Mouse (Mus musculus): Measurements from ENCODE around the gene Mrpl22. TPM values are rescaled to one million over a fixed set of nuclear protein-coding genes. Genes with fewer than 3 reads are reported as not detected.
"Not testable (repeated sequence)": the region's sequence is repeated elsewhere in the genome, so short reads cannot be mapped to it uniquely, and the experiment has no call there.

Gene Mrpl22
- polyA plus RNA-seq, 1 experiment from 2014 or later: 190 TPM

GRCm38 (mm10) chr11:58225655-58226054, 54.2 kb downstream of the Mrpl22 start:
- WGBS: 7% methylated on average over 5 of the region's 5 CpGs
- H3K4me3 ChIP-seq (ENCODE audit: low read depth, low read length): no peak overlapping the region
- peaks cover 4% of the 10 kb centered on the region; the same call in 1 of the 2 replicates for H3K4me1 ChIP-seq (replicated peaks; ENCODE audit: control insufficient read depth, insufficient read depth, low read length)
- 0 out of 2 replicates have a peak overlapping the region, but pooled peaks have one; percentile 31 for H3K4me2 ChIP-seq
- peak; percentile 68 for DNase-seq (ENCODE audit: low spot score)
- H3K36me3 ChIP-seq (ENCODE audit: control insufficient read depth, insufficient read depth, low read length): no peaks in the 10 kb centered on the region
- H3K9me3 ChIP-seq (ENCODE audit: control insufficient read depth, low read length): no peaks in the 10 kb centered on the region
- no peaks in the 10 kb centered on the region for H3K27me3 ChIP-seq (replicated peaks; ENCODE audit: control insufficient read depth, insufficient read depth, low read length)
- 0 out of 2 replicates have a peak, but pooled peaks have one; percentile 34 for ATAC-seq (replicated peaks; ENCODE audit: low FRiP score)
- H3K27ac ChIP-seq (ENCODE audit: low read depth, low read length): no peak overlapping the region
- H3K9ac ChIP-seq (ENCODE audit: low read depth, low read length): no peak overlapping the region

GRCm38 (mm10) chr11:58226425-58226824, 55.0 kb downstream of the Mrpl22 start:
- Histone ChIP-seq H3K4me1 (replicated peaks; ENCODE audit: control insufficient read depth, insufficient read depth, low read length) (peaks cover 4% of the 10 kb centered on the region; the same call in 1 of the 2 replicates), H3K27ac (ENCODE audit: low read depth, low read length) (no peak overlapping the region), H3K27me3 (replicated peaks; ENCODE audit: control insufficient read depth, insufficient read depth, low read length) (no peaks in the 10 kb centered on the region), H3K9me3 (ENCODE audit: control insufficient read depth, low read length) (no peaks in the 10 kb centered on the region), H3K4me3 (ENCODE audit: low read depth, low read length) (no peak overlapping the region), H3K9ac (ENCODE audit: low read depth, low read length) (no peak overlapping the region), H3K36me3 (ENCODE audit: control insufficient read depth, insufficient read depth, low read length) (no peaks in the 10 kb centered on the region), H3K4me2 (no peak overlapping the region)
- DNase-seq (ENCODE audit: low spot score) (no peak), ATAC-seq (replicated peaks; ENCODE audit: low FRiP score) (no peak)

GRCm38 (mm10) chr11:58228021-58228420, 56.6 kb downstream of the Mrpl22 start:
- not testable (repeated sequence) for H3K4me3 ChIP-seq (ENCODE audit: low read depth, low read length); H3K4me1 ChIP-seq (replicated peaks; ENCODE audit: control insufficient read depth, insufficient read depth, low read length); H3K27ac ChIP-seq (ENCODE audit: low read depth, low read length); H3K9ac ChIP-seq (ENCODE audit: low read depth, low read length); DNase-seq (ENCODE audit: low spot score); H3K4me2 ChIP-seq; H3K36me3 ChIP-seq (ENCODE audit: control insufficient read depth, insufficient read depth, low read length); ATAC-seq (replicated peaks; ENCODE audit: low FRiP score); H3K9me3 ChIP-seq (ENCODE audit: control insufficient read depth, low read length); H3K27me3 ChIP-seq (replicated peaks; ENCODE audit: control insufficient read depth, insufficient read depth, low read length)
- 75% methylated on average over 2 of the region's 2 CpGs for WGBS

Other genes with a start within 250 kb of the Mrpl22 start
- 37.2 and 43.0 TPM in 2 replicates for gene Larp1, start 162.6 kb upstream of the Mrpl22 start, polyA plus RNA-seq (2014; fragmentation: Nextera tagmentation; extraction: Ambion mirVana)
- not detected in 2 replicates for gene Gm12248, start 78.5 kb upstream of the Mrpl22 start, polyA plus RNA-seq (2014; fragmentation: Nextera tagmentation; extraction: Ambion mirVana)
- gene Cnot8, start 67.5 kb upstream of the Mrpl22 start, polyA plus RNA-seq (2014; fragmentation: Nextera tagmentation; extraction: Ambion mirVana): 75.7 and 77.6 TPM in 2 replicates
- 36.6 and 41.1 TPM in 2 replicates for gene Gemin5, start 3.1 kb upstream of the Mrpl22 start, polyA plus RNA-seq (2014; fragmentation: Nextera tagmentation; extraction: Ambion mirVana)
- gene Igtp, start 27.9 kb downstream of the Mrpl22 start, polyA plus RNA-seq (2014; fragmentation: Nextera tagmentation; extraction: Ambion mirVana): 5.0 and 5.5 TPM in 2 replicates
- gene Irgm2, start 28.0 kb downstream of the Mrpl22 start, polyA plus RNA-seq (2014; fragmentation: Nextera tagmentation; extraction: Ambion mirVana): 2.3 and 2.5 TPM in 2 replicates
- 0.30 and 0.44 TPM in 2 replicates for gene 4930438A08Rik, start 103.1 kb downstream of the Mrpl22 start, polyA plus RNA-seq (2014; fragmentation: Nextera tagmentation; extraction: Ambion mirVana)
- 18.3 and 19.2 TPM in 2 replicates for gene Zfp692, start 135.4 kb downstream of the Mrpl22 start, polyA plus RNA-seq (2014; fragmentation: Nextera tagmentation; extraction: Ambion mirVana)
- gene Zfp672, start 158.7 kb downstream of the Mrpl22 start, polyA plus RNA-seq (2014; fragmentation: Nextera tagmentation; extraction: Ambion mirVana): 50.6 and 50.7 TPM in 2 replicates
- gene Sh3bp5l, start 159.1 kb downstream of the Mrpl22 start, polyA plus RNA-seq (2014; fragmentation: Nextera tagmentation; extraction: Ambion mirVana): 20.5 and 25.3 TPM in 2 replicates
- gene Lypd8, start 207.4 kb downstream of the Mrpl22 start, polyA plus RNA-seq (2014; fragmentation: Nextera tagmentation; extraction: Ambion mirVana): 0.14 and 0.27 TPM in 2 replicates
- gene 1810065E05Rik, start 249.4 kb downstream of the Mrpl22 start, polyA plus RNA-seq (2014; fragmentation: Nextera tagmentation; extraction: Ambion mirVana): not detected in 2 replicates

All from liver, embryonic 11.5 days (tissue).